ENCODE assay signal across 8 mouse cellular contexts in the genomic region with DNA sequence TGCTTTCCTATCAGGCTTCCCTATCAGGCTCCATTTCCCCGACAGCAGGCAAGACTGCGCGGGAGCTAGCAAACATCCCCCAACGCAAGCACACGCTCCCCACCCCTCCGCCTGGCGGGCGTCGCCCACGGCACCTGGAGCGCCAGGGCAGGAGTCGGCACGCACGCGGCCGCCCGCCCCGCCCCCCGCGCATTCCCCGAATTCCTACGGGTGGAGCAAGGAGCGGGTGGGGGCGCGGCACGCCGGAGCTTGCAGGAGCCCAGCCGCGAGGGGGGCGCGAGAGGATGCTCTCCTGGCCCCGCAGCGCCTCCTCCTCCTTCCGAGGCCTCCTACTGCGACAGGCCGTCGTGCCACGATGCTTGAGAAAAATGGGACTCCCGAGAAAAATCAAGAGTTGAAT. TPM values are rescaled to one million over a fixed set of nuclear protein-coding genes. Genes with fewer than 3 reads are reported as not detected.
DNase-seq lines count a peak whose midpoint lies in the region; ATAC-seq and TF ChIP-seq lines count a peak whose summit lies in the region.
"Had no signal": no experiment of that assay in that cellular context is flagged by ENCODE, and none has a peak within 500 bp of the region (broad histone marks: within the 10 kb centered on the region; RNA-seq: fewer than 3 reads in every experiment).

No protein-coding gene starts in this region.

- peaks cover 28% of the 10 kb centered on the region for H3K36me3 ChIP-seq in heart, embryonic 13.5 days
- H3K36me3 ChIP-seq in kidney, postnatal 0 days (ENCODE audit: insufficient read depth, low read length): peaks cover 5% of the 10 kb centered on the region; the same call in 1 of the 2 replicates

- peak overlapping the region; percentile 99 for H3K9ac ChIP-seq in heart, embryonic 13.5 days
- H3K9ac ChIP-seq in kidney, postnatal 0 days (ENCODE audit: low read depth, low read length): peak overlapping the region; percentile 93

- no peaks in the 10 kb centered on the region for H3K9me3 ChIP-seq in heart, embryonic 13.5 days
- no peaks in the 10 kb centered on the region for H3K9me3 ChIP-seq in kidney, postnatal 0 days (replicated peaks; ENCODE audit: low read length)

- peak overlapping the region; percentile 81 for H3K4me2 ChIP-seq in heart, embryonic 13.5 days
- peak overlapping the region; percentile 85 for H3K4me2 ChIP-seq in kidney, postnatal 0 days (ENCODE audit: low read length)

- 0 out of 2 replicates have a peak, but pooled peaks have one; percentile 2 for TF ChIP-seq CTCF in kidney, postnatal 0 days (IDR thresholded peaks at IDR 0.05; ENCODE audit: low read depth)

- H3K27ac ChIP-seq in heart, embryonic 13.5 days (replicated peaks): peak overlapping the region; percentile 96
- H3K27ac ChIP-seq in kidney, postnatal 0 days: peak overlapping the region; percentile 94

- peak; percentile 97 for DNase-seq in R1 (ENCODE audit: low read depth, low spot score)
- DNase-seq in embryo, embryonic 10 days (ENCODE audit: low spot score): peak; percentile 86
- DNase-seq in kidney, postnatal 0 days (ENCODE audit: low spot score): peak; percentile 94
- peak; percentile 86 for DNase-seq in lung, postnatal 36 days
- peak; percentile 95 for DNase-seq in testis, postnatal 10 days (ENCODE audit: low spot score)

- H3K27me3 ChIP-seq in heart, embryonic 13.5 days (replicated peaks): no peaks in the 10 kb centered on the region
- no peaks in the 10 kb centered on the region for H3K27me3 ChIP-seq in kidney, postnatal 0 days (ENCODE audit: insufficient read depth, low read length)

- H3K4me1 ChIP-seq in heart, embryonic 13.5 days: peaks cover 54% of the 10 kb centered on the region
- peaks cover 42% of the 10 kb centered on the region for H3K4me1 ChIP-seq in kidney, postnatal 0 days (replicated peaks; ENCODE audit: insufficient read depth, low read length)

- peak overlapping the region; percentile 92 for H3K4me3 ChIP-seq in heart, embryonic 13.5 days
- peak overlapping the region; percentile 85 for H3K4me3 ChIP-seq in kidney, postnatal 0 days (replicated peaks; ENCODE audit: low read depth, low read length)

- WGBS in heart, embryonic 13.5 days: under 1% methylated on average over 38 of the region's 39 CpGs
- under 1% methylated on average over 39 of the region's 39 CpGs for WGBS in kidney, postnatal 0 days

- ATAC-seq in heart, embryonic 13.5 days (ENCODE audit: extremely low read depth, insufficient number of reproducible peaks, low FRiP score, low TSS enrichment): peak; percentile 11; the same call in 1 of the 2 replicates
- ATAC-seq in kidney, postnatal 0 days (replicated peaks; ENCODE audit: low FRiP score, low read depth): peak; percentile 22
- no peak for ATAC-seq in erythroid progenitor cell, adult 5-6 weeks (replicated peaks; ENCODE audit: low FRiP score, poor library complexity, severe bottlenecking)

RNA-seq across cellular contexts. Expression of a gene that starts 1.7 kb away (rescaled TPM):
- 28.1 and 29.6 TPM in 2 replicates for polyA plus RNA-seq in heart, embryonic 13.5 days (2015; fragmentation: Nextera tagmentation; extraction: Ambion mirVana)
- 34.6 and 40.9 TPM in 2 replicates for polyA plus RNA-seq in kidney, postnatal 0 days (2015; fragmentation: Nextera tagmentation; extraction: Ambion mirVana)
- 2.5 TPM in 1 of 2 replicates, not detected in the other for total RNA-seq in erythroid progenitor cell, adult 5-6 weeks (2015; ENCODE audit: low replicate concordance)
- not detected in 2 replicates for total RNA-seq in erythroid progenitor cell, adult 5-6 weeks (2017; ENCODE audit: low replicate concordance)

RNA-seq across cellular contexts. Expression of a gene that starts 21.2 kb away (rescaled TPM):
- polyA plus RNA-seq in heart, embryonic 13.5 days (2015; fragmentation: Nextera tagmentation; extraction: Ambion mirVana): 42.0 and 43.5 TPM in 2 replicates
- 41.6 and 46.4 TPM in 2 replicates for polyA plus RNA-seq in kidney, postnatal 0 days (2015; fragmentation: Nextera tagmentation; extraction: Ambion mirVana)
- total RNA-seq in erythroid progenitor cell, adult 5-6 weeks (2015; ENCODE audit: low replicate concordance): 63.4 and 91.4 TPM in 2 replicates
- total RNA-seq in erythroid progenitor cell, adult 5-6 weeks (2017; ENCODE audit: low replicate concordance): 43.3 and 75.6 TPM in 2 replicates

RNA-seq across cellular contexts. Expression of a gene that starts 30.2 kb away (rescaled TPM):
- polyA plus RNA-seq in heart, embryonic 13.5 days (2015; fragmentation: Nextera tagmentation; extraction: Ambion mirVana): 5.8 and 6.0 TPM in 2 replicates
- 6.4 TPM in 2 replicates for polyA plus RNA-seq in kidney, postnatal 0 days (2015; fragmentation: Nextera tagmentation; extraction: Ambion mirVana)
- total RNA-seq in erythroid progenitor cell, adult 5-6 weeks (2015; ENCODE audit: low replicate concordance): 1.3 and 14.1 TPM in 2 replicates
- total RNA-seq in erythroid progenitor cell, adult 5-6 weeks (2017; ENCODE audit: low replicate concordance): 2.2 and 4.7 TPM in 2 replicates

RNA-seq across cellular contexts. Expression of a gene that starts 42.2 kb away (rescaled TPM):
- polyA plus RNA-seq in heart, embryonic 13.5 days (2015; fragmentation: Nextera tagmentation; extraction: Ambion mirVana): 323 and 363 TPM in 2 replicates
- 370 and 387 TPM in 2 replicates for polyA plus RNA-seq in kidney, postnatal 0 days (2015; fragmentation: Nextera tagmentation; extraction: Ambion mirVana)
- 44.9 and 56.2 TPM in 2 replicates for total RNA-seq in erythroid progenitor cell, adult 5-6 weeks (2015; ENCODE audit: low replicate concordance)
- total RNA-seq in erythroid progenitor cell, adult 5-6 weeks (2017; ENCODE audit: low replicate concordance): 8.7 and 14.7 TPM in 2 replicates

RNA-seq across cellular contexts. Expression of a gene that starts 45.6 kb away (rescaled TPM):
- 0.23 and 0.68 TPM in 2 replicates for polyA plus RNA-seq in heart, embryonic 13.5 days (2015; fragmentation: Nextera tagmentation; extraction: Ambion mirVana)
- polyA plus RNA-seq in kidney, postnatal 0 days (2015; fragmentation: Nextera tagmentation; extraction: Ambion mirVana): 0.13 TPM in 1 of 2 replicates, not detected in the other
- not detected in 2 replicates for total RNA-seq in erythroid progenitor cell, adult 5-6 weeks (2015; ENCODE audit: low replicate concordance)
- total RNA-seq in erythroid progenitor cell, adult 5-6 weeks (2017; ENCODE audit: low replicate concordance): not detected in 2 replicates
- polyA plus RNA-seq: gonadal fat pad, adult 2 months had no signal
